Mouse (Mus musculus): Measurements from ENCODE around the gene Icam4. TPM values are rescaled to one million over a fixed set of nuclear protein-coding genes. Genes with fewer than 3 reads are reported as not detected.

Gene Icam4
- total and polyA plus RNA-seq, 3 experiments = 0.96 to 2.9 (median 1.1) TPM

DNA sequence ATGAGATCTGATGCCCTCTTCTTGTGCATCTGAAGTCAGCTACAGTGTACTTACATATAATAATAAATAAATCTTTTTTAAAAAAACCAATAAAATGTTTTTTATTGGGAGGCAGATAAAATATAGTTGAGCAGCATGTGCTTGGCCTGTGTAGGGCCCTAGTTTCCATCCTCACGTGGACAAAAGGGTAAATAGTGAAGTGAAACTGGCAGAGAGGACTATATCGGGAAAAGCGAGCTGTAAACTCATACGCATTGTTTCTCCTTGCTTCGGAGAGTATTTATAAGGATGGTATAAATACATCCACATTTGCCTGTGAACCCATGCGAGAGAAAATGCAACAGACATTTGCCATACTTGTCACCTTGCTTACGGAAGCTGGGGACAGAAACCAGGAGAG is 49.4 kb upstream of the Icam4 start:
- Histone ChIP-seq H3K27ac (ENCODE audit: insufficient read depth, low read depth) (no peak overlapping the region), H3K9me3 (replicated peaks; ENCODE audit: low read length) (no peaks in the 10 kb centered on the region), H3K9ac (ENCODE audit: insufficient read depth, low read depth) (no peak overlapping the region), H3K4me2 (ENCODE audit: insufficient read depth, low read depth, poor library complexity, severe bottlenecking) (no peak overlapping the region), H3K27me3 (replicated peaks) (peaks cover 5% of the 10 kb centered on the region), H3K4me1 (ENCODE audit: control insufficient read depth in 1 of 2, insufficient read depth in 2 of 2) (peaks cover 17 to 61% of the 10 kb centered on the region in 2 experiments), H3K79me2 (replicated peaks; ENCODE audit: control insufficient read depth, extremely low read depth, insufficient read depth, poor library complexity, severe bottlenecking) (no peaks in the 10 kb centered on the region), H3K4me3 (replicated peaks in 1 of 3; ENCODE audit: low read depth in 2 of 3, low read length in 2 of 3, poor library complexity in 1 of 3) (no peak overlapping the region), H3K36me3 (replicated peaks in 1 of 2; ENCODE audit: control insufficient read depth in 1 of 2, insufficient read depth in 1 of 2, low read length in 1 of 2) (no peaks in the 10 kb centered on the region)
- no peak for DNase-seq (ENCODE audit: extremely low read depth)
- in situ Hi-C loops (cut with MboI; ENCODE audit: low pct_ligation_motif_present, low pct_unique_long_range_greater_than_20kb, low sequenced_read_pairs) (no loop called here), dilution Hi-C loops (cut with MboI; ENCODE audit: extremely low pct_ligation_motif_present, extremely low pct_unique_long_range_greater_than_20kb, low sequenced_read_pairs) (no loop called here)
- TF ChIP-seq BHLHE40 (IDR thresholded peaks at IDR 0.05; ENCODE audit: low read depth, low read length) = peak; percentile 83
- 0 out of 2 replicates have a peak, but pooled peaks have one; percentile 29 for TF ChIP-seq MYC (IDR thresholded peaks at IDR 0.05; ENCODE audit: low read depth, low read length)
- TF ChIP-seq JUND (conservative IDR thresholded peaks at IDR 0.05; ENCODE audit: low read depth, low read length) = no peak

DNA sequence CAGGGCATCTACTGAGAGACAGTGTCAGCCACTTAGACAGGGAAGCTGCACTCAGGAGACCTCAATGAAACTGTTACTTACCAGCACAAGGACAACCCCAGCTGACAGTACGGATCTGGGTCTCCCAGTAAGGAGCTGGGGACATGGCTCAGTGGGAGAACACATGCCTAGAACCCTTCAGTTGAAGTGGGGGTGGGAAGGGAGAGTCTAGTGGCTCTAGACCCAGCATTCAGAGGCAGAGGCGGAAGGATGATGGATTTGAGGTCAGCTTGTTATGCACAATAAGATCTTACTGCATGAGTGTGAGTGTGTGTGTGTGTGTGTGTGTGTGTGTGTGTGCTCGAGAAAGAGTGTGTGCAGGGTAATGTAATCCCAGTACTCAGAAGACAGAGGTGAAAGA is 47.0 kb upstream of the Icam4 start:
- Histone ChIP-seq H3K9ac (ENCODE audit: insufficient read depth, low read depth) (no peak overlapping the region), H3K4me1 (ENCODE audit: control insufficient read depth in 1 of 2, insufficient read depth in 2 of 2) (peaks cover 14 to 52% of the 10 kb centered on the region in 2 experiments), H3K4me3 (replicated peaks in 1 of 3; ENCODE audit: low read depth in 2 of 3, low read length in 2 of 3, poor library complexity in 1 of 3) (no peak overlapping the region), H3K36me3 (replicated peaks in 1 of 2; ENCODE audit: control insufficient read depth in 1 of 2, insufficient read depth in 1 of 2, low read length in 1 of 2) (no peaks in the 10 kb centered on the region), H3K27ac (ENCODE audit: insufficient read depth, low read depth) (no peak overlapping the region), H3K79me2 (replicated peaks; ENCODE audit: control insufficient read depth, extremely low read depth, insufficient read depth, poor library complexity, severe bottlenecking) (no peaks in the 10 kb centered on the region), H3K4me2 (ENCODE audit: insufficient read depth, low read depth, poor library complexity, severe bottlenecking) (no peak overlapping the region), H3K9me3 (replicated peaks; ENCODE audit: low read length) (no peaks in the 10 kb centered on the region), H3K27me3 (replicated peaks) (peaks cover 5% of the 10 kb centered on the region)
- in situ Hi-C loops (cut with MboI; ENCODE audit: low pct_ligation_motif_present, low pct_unique_long_range_greater_than_20kb, low sequenced_read_pairs) = no loop called here
- no peak for DNase-seq (ENCODE audit: extremely low read depth)
- TF ChIP-seq UBTF (IDR thresholded peaks at IDR 0.05; ENCODE audit: low read depth, low read length) = no peak
- TF ChIP-seq CHD2 (IDR thresholded peaks at IDR 0.05; ENCODE audit: low read length) = no peak
- no peak for TF ChIP-seq ETS1 (conservative IDR thresholded peaks at IDR 0.05; ENCODE audit: low read depth, low read length)
- dilution Hi-C loops (cut with MboI; ENCODE audit: extremely low pct_ligation_motif_present, extremely low pct_unique_long_range_greater_than_20kb, low sequenced_read_pairs) = no loop called here

DNA sequence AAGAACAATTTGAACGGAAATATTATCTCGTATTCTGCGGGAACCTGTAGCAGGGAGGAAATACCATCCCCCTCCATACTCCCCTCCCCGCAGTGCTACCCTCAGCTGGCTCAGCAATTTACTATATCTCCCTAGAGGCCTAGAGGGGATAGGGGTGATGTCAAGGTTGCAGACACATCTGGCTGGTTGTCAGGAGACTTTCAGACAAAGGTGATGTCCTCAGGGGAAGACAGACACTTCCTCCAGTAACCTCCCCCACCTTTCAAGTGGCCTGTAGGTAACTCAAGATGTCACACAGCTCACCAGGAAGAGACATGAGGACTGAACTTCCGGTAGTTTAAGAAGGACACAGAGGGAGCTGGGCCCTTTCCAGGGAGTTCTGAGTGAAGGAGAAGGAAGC is 46.0 kb upstream of the Icam4 start:
- Histone ChIP-seq H3K9me3 (replicated peaks; ENCODE audit: low read length) (no peaks in the 10 kb centered on the region), H3K27ac (ENCODE audit: insufficient read depth, low read depth) (no peak overlapping the region), H3K4me3 (replicated peaks in 1 of 3; ENCODE audit: low read depth in 2 of 3, low read length in 2 of 3, poor library complexity in 1 of 3) (peak overlapping the region in 1 of 3 experiments; percentile 33), H3K4me2 (ENCODE audit: insufficient read depth, low read depth, poor library complexity, severe bottlenecking) (peak overlapping the region; percentile 30; the same call in 1 of the 2 replicates), H3K79me2 (replicated peaks; ENCODE audit: control insufficient read depth, extremely low read depth, insufficient read depth, poor library complexity, severe bottlenecking) (no peaks in the 10 kb centered on the region), H3K9ac (ENCODE audit: insufficient read depth, low read depth) (peak overlapping the region; percentile 15; the same call in 1 of the 2 replicates), H3K4me1 (ENCODE audit: control insufficient read depth in 1 of 2, insufficient read depth in 2 of 2) (peaks cover 16 to 61% of the 10 kb centered on the region in 2 experiments), H3K36me3 (replicated peaks in 1 of 2; ENCODE audit: control insufficient read depth in 1 of 2, insufficient read depth in 1 of 2, low read length in 1 of 2) (no peaks in the 10 kb centered on the region), H3K27me3 (replicated peaks) (peaks cover 5% of the 10 kb centered on the region)
- TF ChIP-seq CHD2 (IDR thresholded peaks at IDR 0.05; ENCODE audit: low read length) (peak; percentile 70), RCOR1 (conservative IDR thresholded peaks at IDR 0.05; ENCODE audit: low read depth, low read length) (no peak), HCFC1 (IDR thresholded peaks at IDR 0.05; ENCODE audit: low read depth, low read length) (peak; percentile 39; the same call in 1 of the 2 replicates), BHLHE40 (IDR thresholded peaks at IDR 0.05; ENCODE audit: low read depth, low read length) (peak; percentile 71), ELF1 (IDR thresholded peaks at IDR 0.05; ENCODE audit: low read depth, low read length) (peak; percentile 80), GABPA (IDR thresholded peaks at IDR 0.05; ENCODE audit: insufficient replicate concordance, low read depth, low read length) (no peak), MAFK (IDR thresholded peaks at IDR 0.05; ENCODE audit: insufficient replicate concordance, low read length) (peak; percentile 89), TBP (conservative IDR thresholded peaks at IDR 0.05; ENCODE audit: low read depth, low read length) (0 out of 2 replicates have a peak, but pooled peaks have one; percentile 26), TCF12 (IDR thresholded peaks at IDR 0.05; ENCODE audit: low read depth, low read length) (peak; percentile 30; the same call in 1 of the 2 replicates), ETS1 (conservative IDR thresholded peaks at IDR 0.05; ENCODE audit: low read depth, low read length) (peak; percentile 89), POLR2A (IDR thresholded peaks at IDR 0.05; ENCODE audit: low read depth, low read length) (peak; percentile 36; the same call in 1 of the 2 replicates), KAT2A (IDR thresholded peaks at IDR 0.05; ENCODE audit: insufficient replicate concordance, low read length) (no peak), ZNF384 (IDR thresholded peaks at IDR 0.05; ENCODE audit: low read depth, low read length) (no peak), MAZ (IDR thresholded peaks at IDR 0.05; ENCODE audit: low read depth, low read length) (no peak)
- peak; percentile 76 for DNase-seq (ENCODE audit: extremely low read depth)
- in situ Hi-C loops (cut with MboI; ENCODE audit: low pct_ligation_motif_present, low pct_unique_long_range_greater_than_20kb, low sequenced_read_pairs) (no loop called here), dilution Hi-C loops (cut with MboI; ENCODE audit: extremely low pct_ligation_motif_present, extremely low pct_unique_long_range_greater_than_20kb, low sequenced_read_pairs) (no loop called here)

All from CH12.LX (cell line).